Mouse (Mus musculus): ENCODE measurements around the gene Nsl1. TPM values are rescaled to one million over a fixed set of nuclear protein-coding genes. Genes with fewer than 3 reads are reported as not detected.

Gene Nsl1
- polyA plus RNA-seq, 1 experiment from 2014 or later, result 24.2 TPM

DNA sequence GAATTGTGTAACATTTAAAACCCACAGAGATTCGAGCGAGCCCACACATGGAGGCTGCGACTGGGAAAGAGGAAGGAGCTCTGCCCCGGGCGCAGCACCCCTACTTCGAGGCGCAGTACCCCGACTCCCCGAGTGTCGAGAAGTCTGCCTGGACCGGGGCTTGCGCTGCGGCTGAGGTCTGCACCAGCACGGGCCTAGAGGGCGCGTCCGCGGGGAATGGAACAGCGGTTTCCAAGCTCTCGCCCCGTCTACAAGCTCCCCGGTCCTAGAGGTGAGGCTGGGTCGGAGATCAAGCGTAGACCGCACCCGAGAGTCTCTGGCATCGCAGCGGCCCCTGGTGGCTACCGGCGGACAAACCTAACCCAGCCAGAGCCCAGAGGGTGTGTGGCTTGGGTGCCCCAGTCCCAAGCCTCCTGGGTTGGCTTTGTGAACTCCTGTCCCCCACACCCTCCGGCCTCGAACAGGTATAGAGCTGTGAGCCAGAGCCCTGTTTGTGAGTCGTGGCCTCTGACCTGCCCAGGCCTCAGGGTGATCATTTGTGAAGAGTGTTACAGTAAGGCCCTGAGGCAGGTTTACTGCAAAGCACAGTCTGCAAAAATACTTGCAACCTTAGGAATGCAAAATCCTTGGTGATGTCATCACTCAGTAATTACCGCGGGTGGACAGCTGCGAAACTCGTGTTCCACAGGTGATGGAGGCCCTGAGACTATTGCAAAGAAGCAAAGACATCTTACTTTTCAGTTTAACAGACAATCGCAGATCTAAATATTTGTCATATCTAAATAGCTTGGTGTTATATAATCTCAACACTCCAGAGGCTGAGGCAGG lies 63.2 kb downstream of the Nsl1 start:
- H3K4me2 ChIP-seq, result peak overlapping the region; percentile 64
- H3K4me1 ChIP-seq, result 0 out of 2 replicates have a peak, but pooled peaks cover 7% of the 10 kb centered on the region
- H3K27ac ChIP-seq, result no peak overlapping the region
- peaks cover 25% of the 10 kb centered on the region for H3K27me3 ChIP-seq (replicated peaks)
- peak; percentile 84 for ATAC-seq
- H3K36me3 ChIP-seq, result no peaks in the 10 kb centered on the region
- WGBS (ENCODE audit: insufficient replicate concordance), result 9% methylated on average over 38 of the region's 38 CpGs
- no peak overlapping the region for H3K9ac ChIP-seq
- peaks cover 9% of the 10 kb centered on the region; the same call in 1 of the 2 replicates for H3K9me3 ChIP-seq (replicated peaks)
- peak overlapping the region; percentile 37 for H3K4me3 ChIP-seq

DNA sequence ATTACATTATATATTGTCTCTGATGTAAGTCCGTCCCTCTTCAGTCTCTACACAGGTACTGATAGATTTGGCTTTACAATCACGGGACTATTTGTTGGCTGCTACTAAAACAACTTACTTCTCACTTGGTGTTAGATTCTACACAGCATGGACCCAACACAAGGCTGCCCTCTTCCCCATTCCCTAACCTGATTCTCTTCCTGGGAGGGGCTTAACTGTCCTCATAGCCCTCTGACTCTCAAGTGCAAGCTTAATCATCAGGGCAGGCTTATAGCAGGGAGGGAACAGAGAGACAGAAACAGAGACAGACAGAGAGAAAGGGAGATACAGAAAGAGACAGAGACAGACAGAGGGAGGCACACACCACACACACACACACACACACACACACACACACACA lies 68.9 kb downstream of the Nsl1 start:
- Histone ChIP-seq H3K9me3 (replicated peaks) (peaks cover 9% of the 10 kb centered on the region; the same call in 1 of the 2 replicates), H3K27ac (no peak overlapping the region), H3K4me1 (peaks cover 19% of the 10 kb centered on the region), H3K27me3 (replicated peaks) (peaks cover 10% of the 10 kb centered on the region), H3K4me3 (no peak overlapping the region), H3K4me2 (no peak overlapping the region), H3K9ac (no peak overlapping the region), H3K36me3 (no peaks in the 10 kb centered on the region)
- no peak for ATAC-seq
- whole genome bisulfite sequencing (ENCODE audit: insufficient replicate concordance), result 68% methylated on average over 2 of the region's 2 CpGs

DNA sequence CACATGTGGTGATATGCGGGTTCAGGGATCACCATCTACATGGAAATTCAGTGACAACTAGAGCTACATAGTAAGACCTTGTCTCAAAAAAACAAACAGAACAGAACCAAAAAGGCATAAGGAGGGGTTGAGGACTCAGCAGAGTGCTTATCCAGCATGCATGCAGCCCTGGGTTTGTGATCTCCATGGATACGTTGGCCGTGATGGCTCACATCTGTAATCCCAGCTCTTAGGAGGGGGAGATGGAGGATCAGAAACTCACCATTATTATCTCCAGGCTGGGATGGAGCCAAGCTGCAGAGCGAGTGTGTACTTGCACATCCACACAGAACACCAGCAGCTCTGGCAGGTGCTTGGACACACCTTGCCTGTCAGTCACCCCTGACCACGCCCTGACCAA lies 69.4 kb downstream of the Nsl1 start:
- Histone ChIP-seq H3K27ac (no peak overlapping the region), H3K9me3 (replicated peaks) (peaks cover 9% of the 10 kb centered on the region; the same call in 1 of the 2 replicates), H3K4me1 (peaks cover 19% of the 10 kb centered on the region), H3K9ac (no peak overlapping the region), H3K4me2 (no peak overlapping the region), H3K4me3 (no peak overlapping the region), H3K27me3 (replicated peaks) (peaks cover 10% of the 10 kb centered on the region), H3K36me3 (no peaks in the 10 kb centered on the region)
- WGBS (ENCODE audit: insufficient replicate concordance), result 52% methylated on average over 5 of the region's 5 CpGs
- ATAC-seq, result no peak

DNA sequence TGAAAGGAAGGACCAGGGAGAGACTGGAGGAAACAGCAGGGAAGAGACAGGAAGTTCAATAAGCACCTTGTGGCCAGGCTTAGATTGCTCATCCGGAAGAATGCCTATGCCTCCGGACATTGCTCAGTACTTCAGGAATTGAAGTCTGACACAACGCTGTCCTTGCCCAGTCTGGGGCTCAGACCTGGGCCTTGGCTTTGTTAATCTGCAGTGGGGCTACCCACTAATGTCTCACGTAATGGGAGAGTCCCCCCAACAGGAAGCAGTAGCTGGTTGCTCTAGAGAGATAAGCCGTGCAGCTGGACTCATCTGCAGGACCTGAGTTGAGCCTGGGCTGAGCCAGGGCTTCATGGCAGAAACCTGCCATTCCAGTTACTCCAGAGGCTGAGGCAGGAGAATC lies 70.1 kb downstream of the Nsl1 start:
- Histone ChIP-seq H3K4me1 (peaks cover 19% of the 10 kb centered on the region), H3K36me3 (no peaks in the 10 kb centered on the region), H3K4me3 (no peak overlapping the region), H3K27me3 (replicated peaks) (peaks cover 10% of the 10 kb centered on the region), H3K4me2 (peak overlapping the region; percentile 24), H3K27ac (no peak overlapping the region), H3K9ac (no peak overlapping the region), H3K9me3 (replicated peaks) (peaks cover 9% of the 10 kb centered on the region; the same call in 1 of the 2 replicates)
- WGBS (ENCODE audit: insufficient replicate concordance), result 11% methylated on average over 5 of the region's 5 CpGs
- ATAC-seq, result peak; percentile 76

DNA sequence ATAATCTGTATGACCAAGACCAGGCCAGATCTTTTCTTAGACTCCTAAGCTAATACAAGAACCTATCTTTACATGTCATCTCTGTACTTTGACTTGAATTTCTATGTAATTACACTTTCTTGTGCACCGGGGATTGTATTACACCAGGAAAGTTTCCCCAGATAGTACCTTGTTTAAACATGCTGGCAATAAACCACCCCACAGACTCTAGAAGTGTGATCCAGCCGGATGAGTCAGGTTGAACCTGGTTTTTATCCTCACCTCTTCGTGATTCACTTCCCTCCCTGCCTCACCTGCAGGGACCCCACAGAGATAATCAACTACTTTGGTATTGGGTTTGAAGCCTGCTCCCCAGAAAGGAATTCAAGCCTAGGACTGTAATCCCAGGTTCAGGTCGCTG lies 72.6 kb downstream of the Nsl1 start:
- H3K4me1 ChIP-seq, result peaks cover 33% of the 10 kb centered on the region
- H3K36me3 ChIP-seq, result no peaks in the 10 kb centered on the region
- peaks cover 10% of the 10 kb centered on the region for H3K27me3 ChIP-seq (replicated peaks)
- no peak overlapping the region for H3K9ac ChIP-seq
- H3K9me3 ChIP-seq (replicated peaks), result no peaks in the 10 kb centered on the region
- H3K27ac ChIP-seq, result no peak overlapping the region
- H3K4me2 ChIP-seq, result no peak overlapping the region
- H3K4me3 ChIP-seq, result no peak overlapping the region
- no peak for ATAC-seq
- 49% methylated on average over 4 of the region's 4 CpGs for WGBS (ENCODE audit: insufficient replicate concordance)

Other genes with a start within 250 kb of the Nsl1 start
- 5.5 and 5.7 TPM in 2 replicates for gene Rps6kc1, start 151.2 kb upstream of the Nsl1 start, polyA plus RNA-seq (2016; fragmentation: Nextera tagmentation; extraction: Ambion mirVana)
- gene Angel2, start 137.9 kb upstream of the Nsl1 start, polyA plus RNA-seq (2016; fragmentation: Nextera tagmentation; extraction: Ambion mirVana), result 21.4 and 23.6 TPM in 2 replicates
- gene Vash2, start 83.7 kb upstream of the Nsl1 start, polyA plus RNA-seq (2016; fragmentation: Nextera tagmentation; extraction: Ambion mirVana), result 3.9 and 4.0 TPM in 2 replicates
- gene Flvcr1, start 36.9 kb upstream of the Nsl1 start, polyA plus RNA-seq (2016; fragmentation: Nextera tagmentation; extraction: Ambion mirVana), result 7.5 and 7.6 TPM in 2 replicates
- not detected in 2 replicates for gene Spata45, start 26.4 kb upstream of the Nsl1 start, polyA plus RNA-seq (2016; fragmentation: Nextera tagmentation; extraction: Ambion mirVana)
- 8.9 and 9.8 TPM in 2 replicates for gene Tatdn3, start 80 bp upstream of the Nsl1 start, polyA plus RNA-seq (2016; fragmentation: Nextera tagmentation; extraction: Ambion mirVana)
- 2.6 and 3.7 TPM in 2 replicates for gene Batf3, start 34.8 kb downstream of the Nsl1 start, polyA plus RNA-seq (2016; fragmentation: Nextera tagmentation; extraction: Ambion mirVana)
- gene Fam71a, start 101.8 kb downstream of the Nsl1 start, polyA plus RNA-seq (2016; fragmentation: Nextera tagmentation; extraction: Ambion mirVana), result not detected in 2 replicates
- 2.3 and 2.4 TPM in 2 replicates for gene Atf3, start 155.0 kb downstream of the Nsl1 start, polyA plus RNA-seq (2016; fragmentation: Nextera tagmentation; extraction: Ambion mirVana)

Measured in liver, embryonic 12.5 days (tissue).